Mouse (Mus musculus) megakaryocyte, embryonic 14.5 days (primary cell): ENCODE measurements around the gene Hdac4.

Source experiments
- FLI1 ChIP-seq: IDR thresholded peaks from 2 replicates; pipeline ENCODE4 v1.6.1; 2012; ENCODE audit warnings: low read length, inconsistent platforms, mixed read lengths
- GATA1 ChIP-seq: IDR thresholded peaks from 3 replicates; pipeline ENCODE4 v1.6.1; 2012; ENCODE audit warnings: mixed read lengths, low read length, inconsistent platforms, borderline replicate concordance

- TF ChIP-seq GATA1 (no peak), FLI1 (no peak)
Measured at GRCm38 (mm10) chr1:92187137-92187536, 8.4 kb downstream of the Hdac4 start.
